Mouse (Mus musculus): ENCODE measurements around the gene Pkn3.
"Not testable (repeated sequence)": the region's sequence is repeated elsewhere in the genome, so short reads cannot be mapped to it uniquely, and the experiment has no call there.

The Pkn3 gene

GRCm38 (mm10) chr2:30077502-30078348 lies at the start of gene Pkn3:
TSS of gene Pkn3 (plus strand) at chr2:30077684.
- peak; percentile 73 for DNase-seq

DNA sequence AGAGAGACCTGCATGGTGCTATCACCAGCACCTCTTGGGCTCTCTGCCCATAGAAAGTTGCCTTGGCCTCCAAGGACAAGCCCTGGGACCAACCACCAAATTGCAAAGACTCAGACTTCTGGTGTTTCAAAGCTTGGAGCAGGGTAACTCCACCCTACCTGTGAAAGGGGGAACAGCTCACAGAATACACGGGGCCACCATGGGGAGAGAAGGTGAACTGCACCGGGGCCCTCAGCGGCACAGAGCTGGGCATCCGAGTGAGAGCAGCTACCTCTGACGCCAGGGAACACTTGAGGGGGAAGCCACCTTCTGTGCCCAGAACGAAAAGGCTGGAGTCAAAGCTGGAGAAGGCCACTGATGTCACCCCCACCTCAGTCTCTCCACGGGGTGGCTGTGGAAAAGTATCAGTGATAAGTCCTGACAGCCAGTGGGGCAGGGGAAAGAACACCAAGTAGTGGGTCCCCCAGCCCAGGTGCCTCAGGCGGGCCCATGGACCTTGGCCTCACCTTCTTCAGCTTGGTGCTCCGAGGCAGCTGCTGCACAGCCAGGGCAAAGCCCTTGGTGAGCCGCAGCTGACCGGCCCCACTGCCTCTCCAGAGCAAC lies 45.1 kb upstream of the Pkn3 start:
- no peak for DNase-seq

DNA sequence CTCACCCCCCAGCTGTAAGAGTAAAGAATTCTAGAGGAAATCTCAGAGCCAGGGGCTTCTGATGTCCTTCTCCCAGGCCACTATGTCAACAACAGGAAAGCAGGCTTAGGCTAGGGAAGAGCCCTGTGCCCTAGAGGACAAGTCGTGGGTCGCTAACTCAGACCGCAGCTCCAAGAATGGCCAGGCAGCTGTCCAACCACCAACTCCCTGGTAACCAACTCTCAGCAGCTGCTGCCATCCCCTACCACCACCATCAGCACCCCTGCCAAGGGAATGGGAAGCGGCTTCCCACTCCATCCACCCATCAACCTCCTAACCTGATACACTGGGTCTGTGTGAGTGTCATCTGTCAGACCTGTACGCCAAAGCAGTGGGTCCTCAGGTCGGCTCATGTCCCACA lies 44.5 kb upstream of the Pkn3 start:
- no peak for DNase-seq

DNA sequence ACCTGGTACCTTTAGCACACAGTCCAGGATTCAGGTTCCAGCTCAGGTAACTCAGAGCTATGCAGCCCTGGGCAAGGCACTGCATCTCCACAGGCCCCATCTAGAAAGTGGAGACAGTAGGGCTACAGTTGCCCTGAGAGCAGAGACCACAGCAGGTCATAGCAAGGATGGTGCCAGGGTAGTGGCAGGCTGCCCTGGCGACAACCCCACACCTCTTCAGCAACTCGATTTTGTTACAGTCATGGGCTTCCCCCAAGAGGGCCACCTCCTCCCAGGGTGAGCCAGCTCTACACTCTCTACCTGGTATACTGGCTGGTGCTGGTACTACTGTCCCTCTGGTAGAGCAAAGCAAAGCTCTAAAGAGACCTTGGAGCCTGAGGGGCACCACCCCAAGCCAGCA lies 39.7 kb upstream of the Pkn3 start:
- no peak for DNase-seq

DNA sequence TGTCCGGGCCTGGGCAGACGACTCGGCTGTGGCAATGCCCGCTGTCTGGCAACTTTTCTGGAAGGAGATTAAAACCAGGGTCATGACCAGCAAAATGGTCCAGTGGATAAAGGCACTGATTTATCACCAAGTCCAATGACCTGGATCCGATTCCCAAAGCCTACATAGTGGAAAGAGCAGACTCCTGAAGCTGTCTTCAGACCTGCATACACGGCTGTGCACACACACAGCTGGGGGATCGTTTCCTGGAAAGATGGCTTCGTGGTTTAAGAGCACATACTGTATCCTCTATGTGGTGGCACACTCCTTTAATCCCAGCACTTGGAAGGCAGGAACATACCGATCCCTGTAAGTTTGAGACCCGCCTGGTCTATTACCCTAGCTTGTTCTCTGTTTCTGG lies 39.1 kb upstream of the Pkn3 start:
- DNase-seq: no peak

DNA sequence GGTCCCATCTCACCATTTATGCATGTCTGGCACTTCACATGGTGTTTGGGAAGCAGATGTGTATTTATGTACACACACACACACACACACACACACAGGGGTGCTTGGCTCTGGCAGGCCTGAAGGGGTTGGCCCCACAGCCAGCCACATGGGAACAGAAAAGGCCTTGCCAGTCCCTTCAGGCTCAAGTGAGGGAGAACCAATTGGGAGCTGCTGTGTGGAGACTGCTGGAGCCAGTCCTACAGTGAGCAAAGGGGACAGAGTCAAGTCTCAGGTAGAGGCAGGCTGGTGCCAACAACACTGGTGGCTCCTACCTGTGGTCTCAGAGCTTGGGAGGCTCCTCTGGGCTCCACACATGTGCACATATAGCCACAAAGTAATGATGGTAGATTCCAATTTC lies 37.8 kb upstream of the Pkn3 start:
- DNase-seq: no peak

DNA sequence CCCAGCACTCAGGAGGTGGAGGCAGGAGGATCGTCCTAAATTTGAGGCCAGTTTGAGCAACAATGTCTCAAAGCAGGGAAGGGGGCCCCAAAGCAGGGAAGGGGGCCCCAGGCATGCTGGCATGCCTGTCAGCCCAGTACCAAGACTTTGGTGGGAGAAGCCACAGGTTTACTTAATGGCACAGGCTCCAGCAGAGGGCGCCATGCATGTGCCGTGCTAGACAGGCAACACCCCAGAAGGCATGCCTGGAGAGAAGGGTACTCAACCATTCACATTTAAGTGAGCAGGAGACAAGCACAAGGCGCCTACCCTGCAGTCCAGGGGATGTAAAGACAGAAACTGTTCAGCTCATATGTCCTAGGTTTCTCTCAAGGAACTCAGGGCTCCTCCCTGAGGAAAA lies 35.0 kb upstream of the Pkn3 start:
- DNase-seq: peak; percentile 57

GRCm38 (mm10) chr2:30044550-30044949 lies 32.9 kb upstream of the Pkn3 start:
- no peak for DNase-seq

GRCm38 (mm10) chr2:30047127-30047526 lies 30.4 kb upstream of the Pkn3 start:
- DNase-seq: no peak

DNA sequence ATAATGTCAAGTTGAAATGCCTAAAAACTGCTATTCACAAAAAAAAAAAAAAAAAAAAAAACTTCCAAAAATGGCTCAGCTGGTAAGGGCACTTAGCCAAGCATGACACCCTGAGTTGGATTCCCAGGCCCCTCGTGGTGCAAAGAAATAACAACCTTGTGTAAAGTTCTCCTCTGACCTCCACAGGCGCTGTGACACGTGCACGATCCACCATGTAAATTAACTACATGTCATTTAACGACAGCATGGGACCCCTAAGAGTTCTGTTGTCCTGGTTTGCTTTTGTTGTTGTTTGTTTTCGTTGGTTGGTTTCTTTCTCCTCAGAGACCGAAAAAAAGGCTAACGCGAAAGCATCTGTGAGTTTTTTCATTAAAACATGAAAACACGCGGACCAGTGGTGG lies 29.4 kb upstream of the Pkn3 start:
- peak; percentile 32 for DNase-seq

DNA sequence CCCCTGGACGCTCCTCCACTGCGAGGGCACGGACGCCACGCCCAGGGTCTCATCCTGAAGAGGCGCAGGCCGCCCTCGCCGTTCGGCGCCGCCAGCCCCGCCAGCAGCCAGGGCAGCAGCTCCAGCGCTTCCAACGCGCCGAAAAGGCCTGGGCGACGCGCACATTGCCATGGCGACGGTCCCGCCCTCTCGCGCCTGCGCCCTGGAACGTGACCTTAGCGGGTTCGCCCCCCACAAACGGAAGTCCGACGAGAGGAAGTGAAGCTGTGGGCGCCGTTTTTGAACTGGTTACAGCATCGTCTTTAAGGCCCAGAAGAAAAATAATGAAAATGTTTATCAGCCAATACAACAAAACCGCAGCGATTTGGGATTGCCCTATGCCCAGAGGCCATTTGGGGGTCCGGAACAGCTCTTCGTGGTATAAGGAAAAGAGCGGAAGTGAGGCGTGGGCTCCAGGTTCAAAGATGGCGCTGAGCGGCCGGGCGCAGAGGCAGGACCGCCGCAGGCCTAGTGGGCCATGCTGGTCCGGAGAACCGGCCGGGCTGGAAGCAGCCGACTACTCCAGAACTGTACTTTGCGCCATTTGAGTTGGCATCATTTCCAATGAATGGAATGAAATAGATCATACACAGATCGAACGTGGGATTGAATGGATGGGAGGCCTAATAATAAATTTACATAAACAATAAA lies 28.6 kb upstream of the Pkn3 start, which contains the start of gene Wdr34:
Gene Wdr34 (minus strand): TSS at position 183 of the 690 bp plus-strand sequence.
- DNase-seq: peak; percentile 96

- no peak for DNase-seq
Observed at GRCm38 (mm10) chr2:30049831-30050230, 27.7 kb upstream of the Pkn3 start.

DNA sequence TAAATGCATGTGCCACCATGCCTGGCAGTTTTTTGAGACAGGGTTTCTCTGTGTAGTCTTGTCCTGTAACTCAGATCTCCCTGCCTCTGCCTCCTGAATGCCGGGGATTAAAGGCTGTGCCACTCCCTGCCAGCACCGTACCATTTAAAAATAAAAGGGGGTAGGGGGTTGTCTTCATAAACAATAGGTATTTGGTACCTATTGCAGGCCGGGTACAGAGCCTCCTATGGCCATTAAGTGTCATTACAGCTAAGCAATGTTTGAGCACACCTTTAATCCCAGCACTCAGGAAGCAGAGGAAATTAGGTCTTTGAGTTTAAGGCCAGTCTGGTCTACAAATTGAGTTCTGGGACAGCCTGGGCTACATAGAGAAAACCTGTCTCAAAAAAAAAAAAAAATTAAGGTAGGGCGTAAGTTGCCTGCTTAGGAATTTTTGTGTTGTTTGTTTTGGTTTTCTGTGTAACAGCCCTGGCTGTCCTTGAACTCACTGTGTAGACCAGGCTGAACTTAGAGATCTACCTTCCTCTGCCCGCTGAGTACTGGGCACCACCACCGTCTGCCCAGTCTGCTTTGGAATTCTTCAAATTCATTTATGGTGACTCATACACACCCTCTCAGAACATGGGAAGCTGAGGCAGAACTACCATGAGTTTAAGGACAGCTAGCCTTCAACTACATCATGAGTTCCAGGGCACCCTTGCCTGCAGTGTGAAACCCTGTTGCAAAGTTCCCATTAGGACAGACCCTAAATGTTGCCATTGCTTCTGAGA lies 25.3 kb upstream of the Pkn3 start:
- no peak for DNase-seq

DNA sequence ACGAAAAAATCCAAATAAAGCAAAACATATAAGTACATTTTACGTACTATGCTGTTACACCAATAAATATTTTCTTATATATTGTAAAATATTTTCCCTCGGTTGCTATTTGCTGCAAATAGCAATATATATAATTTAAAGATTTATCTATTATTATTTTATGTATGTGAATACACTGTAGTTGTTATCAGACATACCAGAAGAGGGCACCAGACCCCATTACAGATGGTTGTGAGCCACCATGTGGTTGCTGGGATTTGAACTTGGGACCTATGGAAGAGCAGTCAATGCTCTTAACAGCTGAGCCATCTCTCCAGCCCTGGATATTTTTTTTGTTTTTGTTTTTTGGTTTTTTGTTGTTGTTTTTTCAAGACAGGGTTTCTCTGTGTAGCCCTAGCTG lies 22.2 kb upstream of the Pkn3 start:
- not testable (repeated sequence) for DNase-seq

DNA sequence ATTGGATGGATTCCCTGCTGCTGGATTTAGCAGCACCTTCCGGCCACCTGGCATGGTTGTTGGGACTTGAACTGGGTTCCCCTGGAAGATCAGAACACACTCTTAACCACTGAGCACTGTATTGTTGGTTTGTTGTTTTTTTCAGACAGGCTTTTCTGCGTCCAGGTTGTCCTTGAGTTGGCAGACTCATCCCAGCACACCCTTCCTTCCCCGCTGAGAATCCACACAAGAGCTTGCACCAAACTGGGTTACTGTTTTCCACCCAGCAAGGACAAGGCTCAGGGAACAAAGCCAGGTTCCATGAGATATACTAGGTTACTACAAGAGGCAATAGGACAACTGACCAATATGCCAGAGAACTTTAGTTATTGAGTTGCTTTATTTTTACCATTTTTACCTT lies 20.7 kb upstream of the Pkn3 start:
- no peak for DNase-seq

- no peak for DNase-seq
Observed at GRCm38 (mm10) chr2:30057223-30057904, 20.1 kb upstream of the Pkn3 start, which contains the start of gene Set. TSS of gene Set (plus strand) at chr2:30057378.

DNA sequence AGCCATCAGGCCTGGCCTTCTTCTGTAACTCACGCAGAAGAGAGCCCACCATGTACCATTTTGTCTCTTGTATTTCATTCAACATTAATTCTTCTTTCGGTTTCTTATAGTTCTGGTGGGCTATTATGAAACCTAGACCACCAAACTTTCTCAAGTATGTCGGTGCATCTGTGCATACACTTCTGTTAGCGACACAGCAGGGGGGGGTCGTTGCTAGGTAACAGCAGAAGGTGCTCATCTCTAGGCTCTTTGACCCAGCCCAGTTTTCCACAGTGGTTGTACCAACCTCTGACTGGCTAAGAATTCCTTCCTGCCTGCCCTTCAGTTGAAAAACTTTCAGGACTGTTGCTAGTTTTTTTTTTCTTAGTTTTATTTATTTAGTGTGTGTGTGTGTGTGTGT lies 19.1 kb upstream of the Pkn3 start:
- DNase-seq: no peak

GRCm38 (mm10) chr2:30061215-30062166 lies 16.0 kb upstream of the Pkn3 start:
- peak; percentile 47 for DNase-seq

DNA sequence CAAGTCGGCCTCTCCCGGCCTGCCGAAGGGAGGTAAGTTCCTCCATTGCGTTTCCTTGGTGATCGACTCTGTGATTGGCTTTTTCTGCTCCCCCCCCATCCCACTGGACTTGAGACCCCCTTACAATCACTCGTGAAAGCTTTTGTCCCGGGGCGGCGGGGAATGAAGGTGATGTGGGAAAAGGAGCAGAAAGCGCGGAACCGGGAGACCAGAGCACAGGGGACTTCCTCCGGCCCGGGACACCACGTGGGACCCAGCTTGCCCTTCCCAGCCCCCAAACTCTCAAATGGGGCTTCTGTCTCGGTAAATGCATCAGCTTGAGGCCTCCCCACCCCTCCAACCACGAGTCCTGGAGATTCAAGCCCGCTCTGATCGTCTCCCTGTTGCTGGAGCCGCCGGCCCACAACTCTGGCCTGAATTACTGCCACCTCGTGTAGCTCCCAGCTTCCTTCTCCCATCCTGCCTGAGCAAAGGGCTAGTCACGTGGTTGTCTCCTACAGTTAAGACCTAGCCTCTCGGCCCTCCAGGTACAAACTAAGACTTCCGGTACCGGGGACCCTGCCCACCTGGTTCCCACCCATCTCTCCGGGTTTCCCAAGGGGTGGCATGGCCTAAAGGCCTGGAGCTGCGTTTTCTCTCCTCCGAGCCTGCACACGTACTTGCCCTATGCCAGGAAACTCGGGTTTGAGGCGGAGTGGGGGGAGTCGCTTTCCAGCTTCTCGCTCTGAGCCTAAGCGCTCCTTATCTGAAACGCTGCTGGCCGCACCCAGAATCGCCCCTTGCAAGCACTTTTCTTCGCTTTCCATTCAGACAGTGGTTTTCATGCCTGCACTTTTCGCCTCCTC lies 15.0 kb upstream of the Pkn3 start:
- DNase-seq: peak; percentile 71

- no peak for DNase-seq
Observed at GRCm38 (mm10) chr2:30063235-30063634, 14.2 kb upstream of the Pkn3 start.
